Mouse (Mus musculus) thymus, postnatal 10 days (tissue): ENCODE measurements around the gene Minos1.

Source experiments
- DNase-seq, 2 experiments: peaks; one replicate each; pipeline ENCODE4 v3.0.0; 2021; ENCODE audit warnings: low spot score in 2 of 2

Gene Minos1

DNA sequence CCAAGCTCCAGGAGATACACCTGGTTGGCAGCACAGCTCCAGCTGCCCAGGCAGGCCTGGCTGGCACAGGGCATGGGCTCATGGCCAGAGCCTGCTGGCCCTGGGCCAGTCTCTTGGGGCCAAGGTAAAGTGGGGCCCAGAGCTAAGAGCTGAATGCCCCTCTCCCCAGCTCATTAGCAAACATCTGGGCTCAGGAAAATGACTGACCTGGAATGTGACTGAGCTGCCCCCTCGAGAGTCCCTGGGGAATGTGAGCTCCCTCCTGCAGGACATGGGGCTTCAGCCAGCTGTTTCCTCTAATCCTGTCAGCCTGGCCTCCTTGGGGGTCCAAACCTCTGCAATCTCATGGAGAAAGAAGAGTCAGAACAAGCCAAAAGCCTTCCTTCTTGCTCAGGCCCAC is 35.5 kb downstream of the Minos1 start:
- no peak for DNase-seq

DNA sequence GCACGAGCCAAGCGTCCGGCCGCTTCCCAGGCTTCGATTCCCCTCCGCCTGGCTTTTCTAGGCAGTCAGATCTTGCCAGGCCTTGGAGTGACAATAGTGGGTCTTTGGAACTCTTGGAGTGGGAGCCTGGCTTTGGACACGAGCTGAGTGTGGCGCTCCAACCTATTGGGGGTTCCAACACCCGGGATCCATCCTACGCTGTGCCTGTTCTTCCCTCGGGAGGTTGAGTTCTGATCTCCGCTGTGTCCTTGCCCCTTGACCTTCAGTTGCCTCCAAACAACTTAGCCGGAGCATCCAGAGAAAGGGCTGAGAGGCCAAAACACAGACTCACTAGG is 37.8 kb downstream of the Minos1 start:
- no peak for DNase-seq

DNA sequence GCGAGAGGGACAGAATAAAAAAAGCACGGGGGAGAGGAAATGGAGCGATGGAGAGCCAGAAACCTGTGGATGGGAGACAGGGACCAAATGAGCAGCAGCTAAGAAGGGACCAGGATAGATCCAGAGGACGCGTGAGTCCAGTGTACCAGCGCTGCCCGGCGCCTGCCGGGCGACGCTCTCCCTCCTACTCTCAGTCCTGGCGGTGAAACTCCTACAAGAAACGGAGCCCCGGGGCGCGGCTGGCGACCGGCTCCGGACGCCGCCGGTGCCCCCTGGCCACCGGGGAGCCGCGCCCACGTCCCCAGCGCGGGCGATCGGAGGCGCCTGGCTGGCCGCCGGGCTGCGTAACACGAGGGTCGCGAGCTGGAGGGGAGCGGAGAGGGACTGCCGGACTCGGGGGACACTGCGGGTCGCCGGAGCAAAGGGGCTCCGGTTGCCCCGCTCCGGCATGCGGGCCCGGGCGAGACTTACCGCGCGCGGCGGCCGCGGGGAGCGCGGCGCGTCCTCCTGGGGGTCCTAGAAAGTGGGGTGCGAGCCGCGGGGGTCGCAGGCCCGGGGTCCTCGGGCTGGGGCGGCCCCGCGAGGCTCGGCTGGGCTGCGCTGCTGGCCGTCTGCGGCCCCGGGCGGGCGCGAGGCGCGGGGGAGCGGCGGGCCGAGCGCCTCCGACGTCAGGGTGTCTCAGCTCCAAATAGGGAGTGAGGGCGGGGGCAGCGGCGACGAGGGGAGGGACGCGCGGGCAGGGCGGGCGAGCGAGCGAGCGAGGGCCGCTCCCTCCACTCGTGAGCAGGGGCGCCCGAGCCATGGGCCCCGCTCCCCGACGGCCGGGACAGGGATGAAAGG is 38.3 kb downstream of the Minos1 start, which contains the start of gene Nbl1:
Gene Nbl1, minus strand, starts transcription at position 638 of the 840 bp plus-strand sequence.
- DNase-seq = no peak

DNA sequence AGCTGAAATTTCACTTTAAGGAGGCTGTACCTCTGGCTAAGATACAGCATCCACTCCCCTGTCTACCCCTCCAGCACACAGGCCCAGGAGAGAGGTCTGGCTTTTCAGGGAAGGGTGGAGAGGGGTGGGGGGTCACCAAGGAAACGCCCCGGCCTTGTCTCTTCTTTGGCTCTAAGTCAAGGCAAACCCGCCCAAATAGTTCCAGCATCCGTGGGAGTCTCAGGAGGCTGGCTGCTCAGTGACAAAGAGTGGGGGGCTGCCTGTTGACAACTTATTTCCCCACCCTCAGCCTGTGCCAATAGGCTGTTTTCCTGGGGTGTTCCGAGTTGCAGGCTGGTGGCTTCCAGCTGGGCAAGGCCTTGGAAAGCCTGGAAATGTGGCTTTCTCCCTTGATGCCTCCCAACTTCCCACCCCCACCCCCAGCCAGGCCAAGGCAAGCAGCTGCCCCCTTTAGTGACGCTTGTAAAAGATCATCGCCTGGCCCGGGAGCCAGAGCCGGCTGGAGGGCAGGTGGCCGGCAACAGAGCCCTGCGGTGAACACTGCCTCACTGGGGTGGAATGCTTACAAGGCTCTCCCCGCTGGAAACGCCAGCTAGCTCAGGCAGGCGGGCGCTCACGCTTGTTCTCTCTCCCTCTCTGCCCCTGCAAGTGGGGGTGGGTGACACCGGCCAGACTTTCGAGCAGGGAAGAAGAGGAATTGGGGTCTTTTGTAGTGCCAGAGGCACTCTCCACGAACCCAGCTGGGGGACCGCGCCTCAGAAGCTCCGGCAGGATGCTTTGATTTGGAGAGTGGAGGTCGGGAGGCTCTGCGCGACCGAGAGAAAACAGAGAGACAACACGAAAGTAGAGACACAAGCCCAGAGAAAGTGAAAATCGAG is 39.2 kb downstream of the Minos1 start:
- DNase-seq = no peak

GRCm38 (mm10) chr4:139091066-139091465 is 39.8 kb downstream of the Minos1 start:
- no peak for DNase-seq

DNA sequence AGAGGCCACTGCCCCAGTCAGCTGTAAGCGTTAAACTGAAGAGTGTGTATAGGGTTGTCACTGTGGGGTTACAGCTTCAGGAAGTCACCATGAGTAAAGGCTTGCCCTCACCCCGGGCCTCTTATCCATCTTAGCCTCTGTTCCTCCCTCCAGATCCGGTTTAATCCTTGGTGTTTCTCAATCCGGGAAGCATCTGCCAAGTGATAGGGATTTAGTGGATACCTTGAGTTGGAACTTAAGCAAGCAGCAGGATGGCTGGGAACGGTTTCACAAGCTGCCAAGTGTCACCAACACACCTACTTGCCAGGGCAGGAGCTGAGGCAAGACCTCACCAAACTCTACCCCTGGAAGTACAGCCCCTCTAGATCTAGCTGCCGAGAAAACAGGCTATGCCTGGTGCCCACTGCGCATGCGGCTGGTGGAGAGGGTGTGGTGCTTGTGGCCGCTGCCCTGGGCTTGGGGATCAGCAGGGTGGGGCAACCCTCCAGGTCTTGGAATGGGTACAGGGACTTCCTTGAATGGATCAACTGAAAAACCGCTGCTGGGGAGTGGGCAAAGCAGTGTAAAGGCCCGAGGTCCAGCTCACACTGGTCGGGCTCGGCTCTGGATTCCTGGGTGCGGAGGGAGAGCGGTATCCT is 40.5 kb downstream of the Minos1 start:
- DNase-seq = no peak

DNA sequence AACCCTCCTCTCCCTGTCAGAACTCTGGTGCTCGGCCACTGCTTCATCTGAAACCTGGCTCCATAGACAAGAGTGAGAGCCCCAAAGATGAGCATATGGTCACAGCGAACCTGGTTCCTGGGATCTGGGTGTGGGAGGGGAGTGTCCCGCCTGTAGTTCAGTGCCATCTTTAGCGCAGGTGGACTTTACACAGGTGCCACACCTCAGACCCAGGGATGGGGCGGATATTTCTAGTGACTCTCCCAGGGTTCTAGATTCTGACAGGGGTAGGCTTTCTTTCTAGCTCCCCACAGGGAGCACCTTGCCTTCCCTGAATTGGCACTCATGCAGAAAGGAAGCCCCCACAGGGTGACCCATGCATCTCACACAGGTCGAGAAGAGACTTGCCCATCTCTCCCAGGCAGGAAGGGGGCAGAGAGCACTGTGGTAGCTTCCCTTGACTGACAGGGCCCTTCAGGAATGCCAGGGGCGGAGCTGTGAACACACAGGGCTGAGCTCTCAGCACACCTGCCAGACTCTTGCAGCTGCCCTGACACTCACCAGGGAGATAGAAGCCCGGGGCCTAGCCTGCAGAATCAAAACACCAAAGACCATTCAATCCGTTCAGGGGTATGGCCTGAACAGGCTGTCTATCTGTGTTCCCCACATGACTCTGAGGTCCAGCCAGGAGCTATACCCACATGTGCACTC is 41.8 kb downstream of the Minos1 start:
- no peak for DNase-seq

GRCm38 (mm10) chr4:139086984-139087383 is 43.9 kb downstream of the Minos1 start:
- DNase-seq = no peak

- peak; percentile 68 to 84 for DNase-seq
These were observed 44.9 kb downstream of the Minos1 start for GRCm38 (mm10) chr4:139086037-139086436.

- DNase-seq = no peak
These were observed 45.6 kb downstream of the Minos1 start for GRCm38 (mm10) chr4:139085337-139085736.

- DNase-seq = no peak
These were observed 47.9 kb downstream of the Minos1 start for GRCm38 (mm10) chr4:139082790-139083564.

GRCm38 (mm10) chr4:139081270-139081931 is 49.5 kb downstream of the Minos1 start:
- no peak for DNase-seq

GRCm38 (mm10) chr4:139080259-139080658 is 50.7 kb downstream of the Minos1 start:
- no peak for DNase-seq

GRCm38 (mm10) chr4:139079439-139079838 is 51.5 kb downstream of the Minos1 start:
- no peak for DNase-seq

GRCm38 (mm10) chr4:139078726-139079125 is 52.2 kb downstream of the Minos1 start:
- no peak for DNase-seq

- no peak for DNase-seq
These were observed 52.6 kb downstream of the Minos1 start for GRCm38 (mm10) chr4:139078313-139078712.

- DNase-seq = no peak
These were observed 55.0 kb downstream of the Minos1 start for GRCm38 (mm10) chr4:139075915-139076314.

DNA sequence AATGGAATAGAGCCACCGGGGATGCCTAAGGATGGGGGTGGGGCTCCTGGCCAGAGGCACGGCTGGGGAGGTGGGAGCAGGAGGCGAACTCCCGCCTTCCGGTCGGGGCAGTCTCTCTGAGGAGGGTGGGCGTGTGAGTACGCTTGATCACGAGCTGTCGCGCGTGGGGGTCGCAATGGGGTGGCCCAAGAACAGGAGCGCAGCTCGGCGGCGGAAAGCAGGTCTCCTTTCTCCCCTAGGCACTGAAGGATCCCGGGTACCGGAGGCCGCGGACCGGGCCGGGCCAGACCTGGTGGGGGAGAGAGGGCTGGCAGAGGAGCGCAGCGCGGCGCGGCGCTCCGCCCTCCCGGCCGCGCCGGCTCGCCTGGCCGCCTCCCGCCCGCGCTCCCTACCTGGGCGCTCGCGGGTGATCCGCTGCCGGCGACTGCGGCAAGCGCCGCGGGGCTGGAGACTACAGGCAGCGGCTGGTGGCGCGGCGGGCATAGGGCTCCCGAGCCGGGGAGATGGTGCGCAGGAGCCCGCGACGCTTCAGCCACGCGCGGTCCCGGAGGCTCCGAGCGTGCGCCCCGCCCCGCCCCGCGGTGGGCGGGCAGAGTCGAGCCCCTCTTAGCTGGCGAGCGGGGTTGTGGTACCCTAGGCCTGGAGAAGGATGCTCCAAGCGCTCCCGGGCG is 55.7 kb downstream of the Minos1 start, which contains the start of gene Htr6:
Gene Htr6, minus strand, starts transcription at position 530 of the 671 bp plus-strand sequence.
- DNase-seq = no peak

- DNase-seq = no peak
These were observed 56.9 kb downstream of the Minos1 start for GRCm38 (mm10) chr4:139074060-139074459.

DNA sequence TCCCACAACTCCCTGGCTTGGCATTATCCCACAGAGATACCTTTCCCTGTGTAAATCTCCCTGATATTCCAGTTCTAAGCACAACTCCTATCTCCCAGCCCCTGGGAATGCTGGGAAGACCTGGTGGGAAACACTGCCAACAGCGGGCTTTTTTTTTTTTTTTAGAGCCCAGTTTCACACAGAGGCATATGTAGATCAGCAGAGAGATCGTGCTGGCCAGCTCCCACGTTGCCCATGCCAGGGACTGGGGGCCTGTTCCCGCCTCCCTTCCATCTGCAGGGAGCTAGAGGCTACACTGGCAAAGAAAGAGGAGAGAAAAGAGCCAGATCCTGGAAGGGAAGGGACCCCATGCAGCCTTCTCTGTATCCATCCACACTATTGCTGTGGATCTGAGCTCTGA is 62.6 kb downstream of the Minos1 start:
- DNase-seq = no peak
